Mouse (Mus musculus) ES-Bruce4 (cell line): ENCODE results near the gene Chid1.

Experiments
- CTCF ChIP-seq: IDR thresholded peaks from one replicate; pipeline ENCODE4 v1.8.1; 2011; ENCODE audit warnings: low read depth, low read length
- POLR2A ChIP-seq: IDR thresholded peaks from one replicate; pipeline ENCODE4 v1.8.1; 2011; ENCODE audit warnings: low read length; ENCODE audit not compliant: insufficient read depth

- TF ChIP-seq CTCF, result no peak
- TF ChIP-seq POLR2A, result no peak
These were observed 24.9 kb upstream of the Chid1 start for GRCm38 (mm10) chr7:141564561-141564960.
